Mouse (Mus musculus): ENCODE measurements around the gene Gm28539. TPM values are rescaled to one million over a fixed set of nuclear protein-coding genes. Genes with fewer than 3 reads are reported as not detected.
"Not testable (repeated sequence)": the region's sequence is repeated elsewhere in the genome, so short reads cannot be mapped to it uniquely, and the experiment has no call there.

Gm28539 gene
- polyA plus RNA-seq, 1 experiment from 2014 or later = not detected

- not testable (repeated sequence) for H3K27ac ChIP-seq; ATAC-seq (ENCODE audit: insufficient number of reproducible peaks, low FRiP score, low TSS enrichment, low read depth); H3K27me3 ChIP-seq; H3K9me3 ChIP-seq; H3K4me3 ChIP-seq; H3K4me2 ChIP-seq; H3K4me1 ChIP-seq; H3K9ac ChIP-seq
- peaks cover 30% of the 10 kb centered on the region for H3K36me3 ChIP-seq
- WGBS = 88% methylated on average over 1 of the region's 1 CpGs
Measured at GRCm38 (mm10) chr16:18870495-18870894, 34.1 kb downstream of the Gm28539 start.

GRCm38 (mm10) chr16:18876091-18876441, 39.7 kb downstream of the Gm28539 start:
- under 1% methylated on average over 17 of the region's 17 CpGs for WGBS
- peak overlapping the region; percentile 97 for H3K4me3 ChIP-seq
- peaks cover 14% of the 10 kb centered on the region for H3K4me1 ChIP-seq
- H3K27me3 ChIP-seq = no peaks in the 10 kb centered on the region
- peaks cover 29% of the 10 kb centered on the region for H3K36me3 ChIP-seq
- peak overlapping the region; percentile 81 for H3K4me2 ChIP-seq
- no peaks in the 10 kb centered on the region for H3K9me3 ChIP-seq
- peak overlapping the region; percentile 85 for H3K9ac ChIP-seq
- no peak; the same call in 1 of the 2 replicates for ATAC-seq (ENCODE audit: insufficient number of reproducible peaks, low FRiP score, low TSS enrichment, low read depth)
- peak overlapping the region; percentile 97 for H3K27ac ChIP-seq

GRCm38 (mm10) chr16:18876442-18877308, 40.3 kb downstream of the Gm28539 start, which contains the start of the genes Mrpl40 and Hira:
TSS of gene Mrpl40 (minus strand) at chr16:18876862.
TSS of gene Hira (plus strand) at chr16:18877037.
- peak within 1 kb of the TSS; percentile 85 for H3K9ac ChIP-seq
- under 1% methylated on average over 87 of the region's 93 CpGs for WGBS
- peak; percentile 94 for ATAC-seq (ENCODE audit: insufficient number of reproducible peaks, low FRiP score, low TSS enrichment, low read depth)
- peak within 1 kb of the TSS; percentile 97 for H3K4me3 ChIP-seq
- H3K4me1 ChIP-seq = peaks cover 14% of the 10 kb centered on the region
- H3K27ac ChIP-seq = peak within 1 kb of the TSS; percentile 97
- H3K4me2 ChIP-seq = peak within 1 kb of the TSS; percentile 81
- peaks cover 27% of the 10 kb centered on the region for H3K36me3 ChIP-seq
- H3K9me3 ChIP-seq = no peaks in the 10 kb centered on the region
- no peaks in the 10 kb centered on the region for H3K27me3 ChIP-seq

- peaks cover 14% of the 10 kb centered on the region for H3K4me1 ChIP-seq
- peak overlapping the region; percentile 97 for H3K4me3 ChIP-seq
- no peaks in the 10 kb centered on the region for H3K27me3 ChIP-seq
- H3K27ac ChIP-seq = peak overlapping the region; percentile 97
- under 1% methylated on average over 42 of the region's 43 CpGs for WGBS
- H3K4me2 ChIP-seq = peak overlapping the region; percentile 81
- peak overlapping the region; percentile 85 for H3K9ac ChIP-seq
- peak; percentile 40 for ATAC-seq (ENCODE audit: insufficient number of reproducible peaks, low FRiP score, low TSS enrichment, low read depth)
- no peaks in the 10 kb centered on the region for H3K9me3 ChIP-seq
- peaks cover 20% of the 10 kb centered on the region for H3K36me3 ChIP-seq
Measured at GRCm38 (mm10) chr16:18877386-18878090, 41.2 kb downstream of the Gm28539 start.

GRCm38 (mm10) chr16:18878091-18878720, 41.8 kb downstream of the Gm28539 start:
- Histone ChIP-seq H3K27me3 (no peaks in the 10 kb centered on the region), H3K9ac (peak overlapping the region; percentile 85), H3K36me3 (peaks cover 14% of the 10 kb centered on the region; the same call in 1 of the 2 replicates), H3K4me1 (peaks cover 14% of the 10 kb centered on the region), H3K4me3 (peak overlapping the region; percentile 97), H3K9me3 (no peaks in the 10 kb centered on the region), H3K4me2 (peak overlapping the region; percentile 81), H3K27ac (peak overlapping the region; percentile 97)
- no peak; the same call in 1 of the 2 replicates for ATAC-seq (ENCODE audit: insufficient number of reproducible peaks, low FRiP score, low TSS enrichment, low read depth)
- 22% methylated on average over 20 of the region's 20 CpGs for WGBS

GRCm38 (mm10) chr16:18884044-18884443, 47.7 kb downstream of the Gm28539 start:
- ATAC-seq (ENCODE audit: insufficient number of reproducible peaks, low FRiP score, low TSS enrichment, low read depth) = no peak
- H3K27me3 ChIP-seq = no peaks in the 10 kb centered on the region
- 0 out of 2 replicates have a peak, but pooled peaks cover 10% of the 10 kb centered on the region for H3K36me3 ChIP-seq
- H3K4me2 ChIP-seq = no peak overlapping the region
- no peak overlapping the region for H3K4me3 ChIP-seq
- H3K4me1 ChIP-seq = 0 out of 2 replicates have a peak, but pooled peaks cover 4% of the 10 kb centered on the region
- no peak overlapping the region for H3K9ac ChIP-seq
- H3K9me3 ChIP-seq = no peaks in the 10 kb centered on the region
- no peak overlapping the region for H3K27ac ChIP-seq

GRCm38 (mm10) chr16:18893840-18894372, 57.5 kb downstream of the Gm28539 start:
- Histone ChIP-seq H3K4me3 (no peak overlapping the region), H3K4me2 (no peak overlapping the region), H3K36me3 (peaks cover 23% of the 10 kb centered on the region), H3K27ac (no peak overlapping the region), H3K9me3 (no peaks in the 10 kb centered on the region), H3K27me3 (no peaks in the 10 kb centered on the region), H3K4me1 (no peaks in the 10 kb centered on the region), H3K9ac (no peak overlapping the region)
- no peak for ATAC-seq (ENCODE audit: insufficient number of reproducible peaks, low FRiP score, low TSS enrichment, low read depth)
- 69% methylated on average over 4 of the region's 4 CpGs for WGBS

- Histone ChIP-seq H3K4me3 (no peak overlapping the region), H3K27ac (no peak overlapping the region), H3K27me3 (no peaks in the 10 kb centered on the region), H3K9me3 (no peaks in the 10 kb centered on the region), H3K36me3 (peaks cover 34% of the 10 kb centered on the region), H3K4me2 (no peak overlapping the region), H3K9ac (no peak overlapping the region), H3K4me1 (no peaks in the 10 kb centered on the region)
- WGBS = 76% methylated on average over 3 of the region's 3 CpGs
- no peak for ATAC-seq (ENCODE audit: insufficient number of reproducible peaks, low FRiP score, low TSS enrichment, low read depth)
Measured at GRCm38 (mm10) chr16:18895249-18895648, 58.9 kb downstream of the Gm28539 start.

- H3K4me3 ChIP-seq = no peak overlapping the region
- H3K36me3 ChIP-seq = peaks cover 39% of the 10 kb centered on the region
- no peak overlapping the region for H3K27ac ChIP-seq
- ATAC-seq (ENCODE audit: insufficient number of reproducible peaks, low FRiP score, low TSS enrichment, low read depth) = no peak
- H3K4me1 ChIP-seq = no peaks in the 10 kb centered on the region
- H3K27me3 ChIP-seq = no peaks in the 10 kb centered on the region
- H3K9me3 ChIP-seq = no peaks in the 10 kb centered on the region
- H3K9ac ChIP-seq = no peak overlapping the region
- no peak overlapping the region for H3K4me2 ChIP-seq
- 43% methylated on average over 10 of the region's 10 CpGs for WGBS
Measured at GRCm38 (mm10) chr16:18896429-18896828, 60.0 kb downstream of the Gm28539 start.

- WGBS = 87% methylated on average over 1 of the region's 1 CpGs
- H3K4me1 ChIP-seq = no peaks in the 10 kb centered on the region
- H3K27ac ChIP-seq = no peak overlapping the region
- H3K9ac ChIP-seq = no peak overlapping the region
- ATAC-seq (ENCODE audit: insufficient number of reproducible peaks, low FRiP score, low TSS enrichment, low read depth) = no peak
- H3K36me3 ChIP-seq = peaks cover 40% of the 10 kb centered on the region
- H3K4me3 ChIP-seq = no peak overlapping the region
- no peaks in the 10 kb centered on the region for H3K9me3 ChIP-seq
- H3K27me3 ChIP-seq = no peaks in the 10 kb centered on the region
- H3K4me2 ChIP-seq = no peak overlapping the region
Measured at GRCm38 (mm10) chr16:18905648-18906047, 69.3 kb downstream of the Gm28539 start.

GRCm38 (mm10) chr16:18916064-18916463, 79.7 kb downstream of the Gm28539 start:
- H3K4me2 ChIP-seq = no peak overlapping the region
- H3K4me1 ChIP-seq = no peaks in the 10 kb centered on the region
- H3K9me3 ChIP-seq = no peaks in the 10 kb centered on the region
- H3K36me3 ChIP-seq = peaks cover 66% of the 10 kb centered on the region
- ATAC-seq (ENCODE audit: insufficient number of reproducible peaks, low FRiP score, low TSS enrichment, low read depth) = no peak
- H3K27ac ChIP-seq = no peak overlapping the region
- H3K4me3 ChIP-seq = no peak overlapping the region
- 93% methylated on average over 4 of the region's 4 CpGs for WGBS
- no peak overlapping the region for H3K9ac ChIP-seq
- H3K27me3 ChIP-seq = no peaks in the 10 kb centered on the region

Data from limb, embryonic 15.5 days (tissue).